In genomic region chr6:129215886-129216637, GRCm38 (mm10) we compare ENCODE assay signal across 14 mouse cellular contexts. TPM values are rescaled to one million over a fixed set of nuclear protein-coding genes. Genes with fewer than 3 reads are reported as not detected.
DNase-seq lines count a peak whose midpoint lies in the region; ATAC-seq lines count a peak whose summit lies in the region.
"Had no signal": no experiment of that assay in that cellular context is flagged by ENCODE, and none has a peak within 500 bp of the region (broad histone marks: within the 10 kb centered on the region; RNA-seq: fewer than 3 reads in every experiment).

No protein-coding gene starts in this region.

- ATAC-seq in limb, embryonic 15.5 days (ENCODE audit: insufficient number of reproducible peaks, low FRiP score, low TSS enrichment, low read depth), result no peak

- DNase-seq in adrenal gland, adult (ENCODE audit: inconsistent age in 2 of 2, low spot score in 1 of 2), result peak; percentile 40 to 67
- DNase-seq in adrenal gland, adult 18-20 months (ENCODE audit: low spot score in 2 of 2), result no peak
- no peak for DNase-seq in limb, embryonic 10.5 days (ENCODE audit: low spot score)
- DNase-seq in gastrocnemius, postnatal 25 days, result peak; percentile 73
- peak; percentile 96 for DNase-seq in skeletal muscle tissue, adult 2 months (ENCODE audit: low read depth, low spot score)
- no peak for DNase-seq in retina, embryonic 14.5 days (ENCODE audit: low spot score)
- DNase-seq in layer of hippocampus, postnatal 36 days, result no peak
- DNase-seq: adrenal gland, postnatal 14 days; embryo, embryonic 11 days; layer of hippocampus, adult 9-11 months; thymus, adult 18-20 months had no signal

- no peaks in the 10 kb centered on the region for H3K36me3 ChIP-seq in limb, embryonic 15.5 days
- no peaks in the 10 kb centered on the region for H3K36me3 ChIP-seq in limb, embryonic 10.5 days
- H3K36me3 ChIP-seq: heart, embryonic 13.5 days; midbrain, embryonic 10.5 days had no signal

- no peaks in the 10 kb centered on the region for H3K27me3 ChIP-seq in limb, embryonic 15.5 days
- no peaks in the 10 kb centered on the region for H3K27me3 ChIP-seq in limb, embryonic 10.5 days (ENCODE audit: low read depth, poor library complexity, severe bottlenecking)
- H3K27me3 ChIP-seq: heart, embryonic 13.5 days had no signal

- H3K4me2 ChIP-seq in limb, embryonic 15.5 days, result no peak overlapping the region
- H3K4me2 ChIP-seq: heart, embryonic 13.5 days had no signal

- H3K4me1 ChIP-seq in limb, embryonic 15.5 days, result no peaks in the 10 kb centered on the region
- H3K4me1 ChIP-seq in limb, embryonic 10.5 days, result no peaks in the 10 kb centered on the region
- H3K4me1 ChIP-seq: midbrain, embryonic 10.5 days had no signal

- no peaks in the 10 kb centered on the region for H3K9me3 ChIP-seq in limb, embryonic 15.5 days
- no peaks in the 10 kb centered on the region for H3K9me3 ChIP-seq in limb, embryonic 10.5 days (replicated peaks)
- H3K9me3 ChIP-seq: heart, embryonic 13.5 days; midbrain, embryonic 10.5 days had no signal

- H3K27ac ChIP-seq in limb, embryonic 15.5 days, result 0 out of 2 replicates have a peak overlapping the region, but pooled peaks have one; percentile 33
- H3K27ac ChIP-seq in limb, embryonic 10.5 days, result no peak overlapping the region
- H3K27ac ChIP-seq: heart, embryonic 13.5 days; midbrain, embryonic 10.5 days had no signal

- 75% methylated on average over 7 of the region's 7 CpGs for WGBS in limb, embryonic 15.5 days
- WGBS in limb, embryonic 10.5 days, result 89% methylated on average over 7 of the region's 7 CpGs

- H3K9ac ChIP-seq in limb, embryonic 15.5 days, result no peak overlapping the region
- H3K9ac ChIP-seq: heart, embryonic 13.5 days had no signal

- H3K4me3 ChIP-seq in limb, embryonic 15.5 days, result no peak overlapping the region
- no peak overlapping the region for H3K4me3 ChIP-seq in limb, embryonic 10.5 days
- H3K4me3 ChIP-seq: heart, embryonic 13.5 days; midbrain, embryonic 10.5 days had no signal

RNA-seq across cellular contexts. Expression of gene Clec2d, which starts 35.6 kb away (rescaled TPM):
- 10 to 100 TPM; 36.6 to 74.6 TPM for total RNA-seq in adrenal gland, adult 18-20 months (2021)
- 0.44 TPM in 1 of 2 replicates, not detected in the other for polyA plus RNA-seq in limb, embryonic 15.5 days (2015; fragmentation: Nextera tagmentation; extraction: Ambion mirVana)
- polyA plus RNA-seq in limb, embryonic 10.5 days (2016; fragmentation: Nextera tagmentation; extraction: Ambion mirVana), result not detected in 2 replicates
- 10 to 100 TPM; 61.8 to 71.7 TPM for total RNA-seq in gastrocnemius, postnatal 25 days (2021)
- 1 to 10 TPM; 5.7 to 9.8 TPM for total RNA-seq in layer of hippocampus, postnatal 36 days (2021)
- polyA plus RNA-seq: midbrain, embryonic 10.5 days had no signal

RNA-seq across cellular contexts. Expression of gene Cd69, which starts 59.2 kb away (rescaled TPM):
- total RNA-seq in adrenal gland, adult 18-20 months (2021), result under 1 TPM in 1 of 2 experiments, not detected in 1; 0.42 TPM
- 0.13 and 0.56 TPM in 2 replicates for polyA plus RNA-seq in limb, embryonic 15.5 days (2015; fragmentation: Nextera tagmentation; extraction: Ambion mirVana)
- 0.16 TPM in 1 of 2 replicates, not detected in the other for polyA plus RNA-seq in limb, embryonic 10.5 days (2016; fragmentation: Nextera tagmentation; extraction: Ambion mirVana)
- total RNA-seq in gastrocnemius, postnatal 25 days (2021), result under 1 TPM in 1 of 2 experiments, not detected in 1; 0.19 TPM
- total RNA-seq in layer of hippocampus, postnatal 36 days (2021), result not detected
- polyA plus RNA-seq: heart, embryonic 13.5 days had no signal

Comparison
In these comparisons a context has a peak if more than half of its experiments do, and no peak if none do; other contexts are left out.
1. DNase-seq: peak in adrenal gland, adult (2 of 2), gastrocnemius, postnatal 25 days (single experiment) and skeletal muscle tissue, adult 2 months (single experiment); none in adrenal gland, adult 18-20 months (0 of 2), limb, embryonic 10.5 days (single experiment), retina, embryonic 14.5 days (single experiment) and layer of hippocampus, postnatal 36 days (0 of 2).